Mouse (Mus musculus) heart, embryonic 16.5 days (tissue): ENCODE data around the gene Fmn2. TPM values are rescaled to one million over a fixed set of nuclear protein-coding genes. Genes with fewer than 3 reads are reported as not detected.

Experiments used
- ATAC-seq: fragments of 200-750 bp; cut with Nextera tagmentation; replicated peaks from 2 replicates; pipeline ENCODE4 v1.8.0; 2017; ENCODE audit warnings: moderate number of reproducible peaks; ENCODE audit not compliant: insufficient read depth, low FRiP score; ENCODE audit errors: extremely low read depth
- H3K27ac ChIP-seq: fragments of 300-500 bp; sonication (generic); 2 replicates; pipeline ENCODE4 v1.5.1; 2014; ENCODE audit warnings: mild to moderate bottlenecking, low read length, control low read depth, moderate library complexity
- H3K27me3 ChIP-seq: fragments of 300-500 bp; sonication (generic); 2 replicates; pipeline ENCODE4 v1.6.1; 2014; ENCODE audit warnings: low read length, mixed read lengths; ENCODE audit not compliant: control insufficient read depth, insufficient read depth
- H3K36me3 ChIP-seq: fragments of 300-500 bp; sonication (generic); 2 replicates; pipeline ENCODE4 v1.6.1; 2014; ENCODE audit not compliant: control insufficient read depth, insufficient read depth
- H3K4me1 ChIP-seq: fragments of 300-500 bp; sonication (generic); 2 replicates; pipeline ENCODE4 v1.6.1; 2014; ENCODE audit warnings: low read length, mixed read lengths; ENCODE audit not compliant: control insufficient read depth, insufficient read depth
- H3K4me2 ChIP-seq: fragments of 300-500 bp; sonication (generic); 2 replicates; pipeline ENCODE4 v1.6.1; 2014; ENCODE audit warnings: low read depth, mild to moderate bottlenecking, control low read depth, low read length
- H3K4me3 ChIP-seq: fragments of 300-500 bp; sonication (generic); 2 replicates; pipeline ENCODE4 v1.5.1; 2014; ENCODE audit warnings: mild to moderate bottlenecking, control low read depth, low read length
- H3K9ac ChIP-seq: fragments of 300-500 bp; sonication (generic); 2 replicates; pipeline ENCODE4 v1.6.1; 2014; ENCODE audit warnings: low read length, control low read depth
- H3K9me3 ChIP-seq: fragments of 300-500 bp; sonication (generic); replicated peaks from 2 replicates; pipeline ENCODE4 v1.6.1; 2016; ENCODE audit warnings: low read length; ENCODE audit not compliant: control insufficient read depth
- WGBS: fragments of 180-500 bp; shearing (Covaris S2); extraction: QIAGEN DNeasy Blood & Tissue Kit; methylation state at CpG from one replicate; pipeline ENCODE4 v1.1.7; 2014; 5-methylcytosine and 5-hydroxymethylcytosine counted together
- polyA plus RNA-seq: library from polyadenylated mRNA; unstranded; fragments of >200 nt; fragmentation: Nextera tagmentation; extraction: Ambion mirVana; gene quantifications from 2 replicates; pipeline ENCODE4 v1.2.1, GENCODE M21; 2015

The Fmn2 gene
- polyA plus RNA-seq, 1 experiment from 2014 or later: 0.25 TPM

GRCm38 (mm10) chr1:174669132-174669531, 167.5 kb downstream of the Fmn2 start:
- Histone ChIP-seq H3K27me3 (no peaks in the 10 kb centered on the region), H3K9me3 (no peaks in the 10 kb centered on the region), H3K27ac (no peak overlapping the region), H3K4me2 (no peak overlapping the region), H3K36me3 (no peaks in the 10 kb centered on the region), H3K4me3 (no peak overlapping the region), H3K9ac (no peak overlapping the region), H3K4me1 (no peaks in the 10 kb centered on the region)
- 80% methylated on average over 1 of the region's 1 CpGs for WGBS
- no peak for ATAC-seq

GRCm38 (mm10) chr1:174670846-174671245, 169.2 kb downstream of the Fmn2 start:
- no peak overlapping the region for H3K27ac ChIP-seq
- no peaks in the 10 kb centered on the region for H3K36me3 ChIP-seq
- no peaks in the 10 kb centered on the region for H3K27me3 ChIP-seq
- 79% methylated on average over 8 of the region's 8 CpGs for WGBS
- ATAC-seq: no peak
- H3K9ac ChIP-seq: no peak overlapping the region
- H3K9me3 ChIP-seq: no peaks in the 10 kb centered on the region
- H3K4me1 ChIP-seq: no peaks in the 10 kb centered on the region
- H3K4me2 ChIP-seq: no peak overlapping the region
- no peak overlapping the region for H3K4me3 ChIP-seq

GRCm38 (mm10) chr1:174674586-174674985, 173.0 kb downstream of the Fmn2 start:
- no peak for ATAC-seq
- no peaks in the 10 kb centered on the region for H3K36me3 ChIP-seq
- H3K9ac ChIP-seq: no peak overlapping the region
- no peaks in the 10 kb centered on the region for H3K9me3 ChIP-seq
- 60% methylated on average over 8 of the region's 8 CpGs for WGBS
- H3K4me3 ChIP-seq: no peak overlapping the region
- no peaks in the 10 kb centered on the region for H3K27me3 ChIP-seq
- no peak overlapping the region for H3K4me2 ChIP-seq
- no peak overlapping the region for H3K27ac ChIP-seq
- no peaks in the 10 kb centered on the region for H3K4me1 ChIP-seq

- Histone ChIP-seq H3K27me3 (no peaks in the 10 kb centered on the region), H3K4me3 (no peak overlapping the region), H3K9me3 (no peaks in the 10 kb centered on the region), H3K27ac (no peak overlapping the region), H3K9ac (no peak overlapping the region), H3K4me1 (no peaks in the 10 kb centered on the region), H3K4me2 (no peak overlapping the region), H3K36me3 (no peaks in the 10 kb centered on the region)
- ATAC-seq: no peak
- WGBS: 72% methylated on average over 6 of the region's 6 CpGs
Observed at GRCm38 (mm10) chr1:174675316-174675715, 173.7 kb downstream of the Fmn2 start.

GRCm38 (mm10) chr1:174676187-174676586, 174.6 kb downstream of the Fmn2 start:
- ATAC-seq: no peak
- no peak overlapping the region for H3K4me3 ChIP-seq
- no peaks in the 10 kb centered on the region for H3K27me3 ChIP-seq
- 69% methylated on average over 3 of the region's 3 CpGs for WGBS
- no peaks in the 10 kb centered on the region for H3K9me3 ChIP-seq
- H3K36me3 ChIP-seq: no peaks in the 10 kb centered on the region
- no peak overlapping the region for H3K4me2 ChIP-seq
- no peak overlapping the region for H3K27ac ChIP-seq
- H3K4me1 ChIP-seq: no peaks in the 10 kb centered on the region
- H3K9ac ChIP-seq: no peak overlapping the region

- H3K27ac ChIP-seq: no peak overlapping the region
- H3K4me1 ChIP-seq: no peaks in the 10 kb centered on the region
- no peaks in the 10 kb centered on the region for H3K27me3 ChIP-seq
- ATAC-seq: no peak
- no peaks in the 10 kb centered on the region for H3K36me3 ChIP-seq
- H3K4me3 ChIP-seq: no peak overlapping the region
- WGBS: 24% methylated on average over 4 of the region's 4 CpGs
- H3K4me2 ChIP-seq: no peak overlapping the region
- no peak overlapping the region for H3K9ac ChIP-seq
- H3K9me3 ChIP-seq: no peaks in the 10 kb centered on the region
Observed at GRCm38 (mm10) chr1:174677211-174677610, 175.6 kb downstream of the Fmn2 start.

GRCm38 (mm10) chr1:174689301-174689700, 187.7 kb downstream of the Fmn2 start:
- no peaks in the 10 kb centered on the region for H3K36me3 ChIP-seq
- H3K4me1 ChIP-seq: no peaks in the 10 kb centered on the region
- no peak for ATAC-seq
- H3K27me3 ChIP-seq: no peaks in the 10 kb centered on the region
- 59% methylated on average over 2 of the region's 2 CpGs for WGBS
- no peaks in the 10 kb centered on the region for H3K9me3 ChIP-seq
- no peak overlapping the region for H3K4me3 ChIP-seq
- no peak overlapping the region for H3K4me2 ChIP-seq
- H3K27ac ChIP-seq: no peak overlapping the region
- H3K9ac ChIP-seq: no peak overlapping the region

- Histone ChIP-seq H3K36me3 (no peaks in the 10 kb centered on the region), H3K9ac (no peak overlapping the region), H3K9me3 (no peaks in the 10 kb centered on the region), H3K4me2 (no peak overlapping the region), H3K4me1 (no peaks in the 10 kb centered on the region), H3K27ac (no peak overlapping the region), H3K27me3 (no peaks in the 10 kb centered on the region), H3K4me3 (no peak overlapping the region)
- ATAC-seq: no peak
- 87% methylated on average over 5 of the region's 5 CpGs for WGBS
Observed at GRCm38 (mm10) chr1:174700871-174701270, 199.2 kb downstream of the Fmn2 start.

GRCm38 (mm10) chr1:174701835-174702234, 200.2 kb downstream of the Fmn2 start:
- Histone ChIP-seq H3K27me3 (no peaks in the 10 kb centered on the region), H3K9ac (no peak overlapping the region), H3K36me3 (no peaks in the 10 kb centered on the region), H3K4me3 (no peak overlapping the region), H3K9me3 (no peaks in the 10 kb centered on the region), H3K27ac (no peak overlapping the region), H3K4me1 (no peaks in the 10 kb centered on the region), H3K4me2 (no peak overlapping the region)
- ATAC-seq: no peak
- 72% methylated on average over 5 of the region's 5 CpGs for WGBS

GRCm38 (mm10) chr1:174703909-174704308, 202.3 kb downstream of the Fmn2 start:
- 89% methylated on average over 1 of the region's 1 CpGs for whole genome bisulfite sequencing
- Histone ChIP-seq H3K27me3 (no peaks in the 10 kb centered on the region), H3K4me3 (no peak overlapping the region), H3K36me3 (no peaks in the 10 kb centered on the region), H3K9me3 (no peaks in the 10 kb centered on the region), H3K9ac (no peak overlapping the region), H3K27ac (no peak overlapping the region), H3K4me2 (no peak overlapping the region), H3K4me1 (no peaks in the 10 kb centered on the region)
- no peak for ATAC-seq
